25 mouse cellular contexts compared by ENCODE assay signal in the genomic region with DNA sequence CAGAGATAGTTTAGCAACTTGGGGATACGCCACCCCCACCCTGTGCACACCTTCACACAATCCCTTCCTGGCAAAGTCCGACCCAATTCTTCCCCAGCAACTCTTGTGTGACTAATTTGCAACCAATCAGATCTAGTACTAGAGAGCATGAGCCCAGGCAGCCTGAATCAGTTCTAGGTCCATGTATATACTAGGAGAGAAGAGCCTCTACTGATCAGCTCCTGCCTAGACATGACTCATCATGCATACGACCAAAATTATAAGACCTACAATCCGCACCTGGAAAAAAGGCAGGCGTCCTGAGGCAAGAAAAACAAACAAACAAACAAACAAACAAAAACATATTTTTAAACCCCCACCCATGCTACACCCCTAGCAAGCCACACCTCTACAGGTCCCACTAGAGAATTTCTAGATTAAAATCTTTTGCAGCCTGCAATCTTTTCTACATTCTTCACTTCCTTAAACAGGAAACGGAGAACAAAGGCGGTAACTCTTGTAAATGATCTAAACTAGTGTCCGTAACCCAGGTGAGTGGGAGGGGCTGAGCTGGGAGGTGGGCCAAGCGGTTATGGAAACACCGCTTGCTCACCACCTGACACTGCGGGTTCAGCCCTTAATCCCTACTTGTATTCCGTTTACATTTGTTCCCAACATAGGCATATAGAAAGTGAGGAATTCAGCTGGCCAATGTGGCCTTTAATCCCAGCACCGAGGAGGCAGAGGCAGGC. TPM values are rescaled to one million over a fixed set of nuclear protein-coding genes. Genes with fewer than 3 reads are reported as not detected.
DNase-seq lines count a peak whose midpoint lies in the region; ATAC-seq lines count a peak whose summit lies in the region.
"Had no signal": no experiment of that assay in that cellular context is flagged by ENCODE, and none has a peak within 500 bp of the region (broad histone marks: within the 10 kb centered on the region; RNA-seq: fewer than 3 reads in every experiment).

No protein-coding gene starts in this region.

- H3K36me3 ChIP-seq in embryonic facial prominence, embryonic 14.5 days (ENCODE audit: control insufficient read depth, insufficient read depth, low read length), result no peaks in the 10 kb centered on the region
- H3K36me3 ChIP-seq in embryonic facial prominence, embryonic 10.5 days (replicated peaks), result no peaks in the 10 kb centered on the region
- H3K36me3 ChIP-seq in forebrain, embryonic 14.5 days (ENCODE audit: control insufficient read depth, insufficient read depth, low read length), result no peaks in the 10 kb centered on the region
- H3K36me3 ChIP-seq: embryonic facial prominence, embryonic 12.5 days; G1E; heart, embryonic 15.5 days; limb, embryonic 15.5 days; midbrain, embryonic 12.5 days; stomach, embryonic 15.5 days had no signal

- H3K4me1 ChIP-seq in embryonic facial prominence, embryonic 14.5 days (ENCODE audit: control insufficient read depth, insufficient read depth, low read length), result no peaks in the 10 kb centered on the region
- no peaks in the 10 kb centered on the region for H3K4me1 ChIP-seq in embryonic facial prominence, embryonic 10.5 days
- H3K4me1 ChIP-seq in forebrain, embryonic 14.5 days (ENCODE audit: control insufficient read depth, insufficient read depth, low read length), result no peaks in the 10 kb centered on the region
- H3K4me1 ChIP-seq: embryonic facial prominence, embryonic 12.5 days; heart, embryonic 15.5 days; limb, embryonic 15.5 days; midbrain, embryonic 12.5 days; stomach, embryonic 15.5 days had no signal

- no peak for ATAC-seq in embryonic facial prominence, embryonic 14.5 days (ENCODE audit: low read depth)
- no peak for ATAC-seq in forebrain, embryonic 14.5 days
- ATAC-seq: hindbrain, postnatal 0 days had no signal

- peak; percentile 25 for DNase-seq in embryonic facial prominence, embryonic 14.5 days (ENCODE audit: low spot score)
- DNase-seq in embryonic facial prominence, embryonic 10.5 days (ENCODE audit: low spot score), result no peak
- DNase-seq in thymus, postnatal 0 days (ENCODE audit: low spot score), result peak; percentile 24
- no peak for DNase-seq in thymus, postnatal 10 days (ENCODE audit: low spot score in 2 of 2)
- DNase-seq in induced T-regulatory cell, adult 2 months (ENCODE audit: low read depth), result peak; percentile 76
- no peak for DNase-seq in gastrocnemius, postnatal 14 days
- no peak for DNase-seq in forebrain, embryonic 14.5 days (ENCODE audit: low spot score)
- DNase-seq in neural tube, embryonic 10.5 days (ENCODE audit: extremely low spot score, low spot score), result no peak
- DNase-seq: cerebellum, adult 18-20 months; gastrocnemius, postnatal 10 days; heart, adult 2 months; kidney, adult 9 months; layer of hippocampus, postnatal 36 days; retina, postnatal 1 day had no signal

- H3K4me2 ChIP-seq in embryonic facial prominence, embryonic 14.5 days (ENCODE audit: low read depth, low read length), result no peak overlapping the region
- no peak overlapping the region for H3K4me2 ChIP-seq in forebrain, embryonic 14.5 days (ENCODE audit: low read length)
- H3K4me2 ChIP-seq: embryonic facial prominence, embryonic 12.5 days; heart, embryonic 15.5 days; limb, embryonic 15.5 days; midbrain, embryonic 12.5 days; stomach, embryonic 15.5 days had no signal

- H3K27ac ChIP-seq in embryonic facial prominence, embryonic 14.5 days (replicated peaks; ENCODE audit: low read depth, low read length), result no peak overlapping the region
- H3K27ac ChIP-seq in embryonic facial prominence, embryonic 10.5 days (replicated peaks), result no peak overlapping the region
- no peak overlapping the region for H3K27ac ChIP-seq in forebrain, embryonic 14.5 days (ENCODE audit: low read depth, low read length)
- H3K27ac ChIP-seq: embryonic facial prominence, embryonic 12.5 days; heart, adult 2 months; heart, embryonic 15.5 days; hindbrain, postnatal 0 days; limb, embryonic 15.5 days; midbrain, embryonic 12.5 days; stomach, embryonic 15.5 days had no signal

- no peaks in the 10 kb centered on the region for H3K27me3 ChIP-seq in embryonic facial prominence, embryonic 14.5 days (replicated peaks; ENCODE audit: control insufficient read depth, insufficient read depth, low read length)
- no peaks in the 10 kb centered on the region for H3K27me3 ChIP-seq in embryonic facial prominence, embryonic 10.5 days (replicated peaks; ENCODE audit: low read depth, poor library complexity, severe bottlenecking)
- H3K27me3 ChIP-seq in forebrain, embryonic 14.5 days (replicated peaks; ENCODE audit: control insufficient read depth, insufficient read depth, low read length), result no peaks in the 10 kb centered on the region
- H3K27me3 ChIP-seq: embryonic facial prominence, embryonic 12.5 days; heart, embryonic 15.5 days; limb, embryonic 15.5 days; midbrain, embryonic 12.5 days; stomach, embryonic 15.5 days had no signal

- H3K9ac ChIP-seq in embryonic facial prominence, embryonic 14.5 days (ENCODE audit: low read depth, low read length), result no peak overlapping the region
- H3K9ac ChIP-seq in forebrain, embryonic 14.5 days (ENCODE audit: low read length), result no peak overlapping the region
- H3K9ac ChIP-seq: embryonic facial prominence, embryonic 12.5 days; heart, embryonic 15.5 days; limb, embryonic 15.5 days; midbrain, embryonic 12.5 days; stomach, embryonic 15.5 days had no signal

- intact Hi-C loops in gastrocnemius, postnatal 14 days (cut with DNase I; ENCODE audit: low total_unique reads), result no loop called here

- 81% methylated on average over 13 of the region's 13 CpGs for WGBS in embryonic facial prominence, embryonic 14.5 days
- WGBS in embryonic facial prominence, embryonic 10.5 days, result 86% methylated on average over 13 of the region's 13 CpGs
- 90% methylated on average over 13 of the region's 13 CpGs for WGBS in forebrain, embryonic 14.5 days

- H3K9me3 ChIP-seq in embryonic facial prominence, embryonic 14.5 days (ENCODE audit: control insufficient read depth, low read length), result no peaks in the 10 kb centered on the region
- no peaks in the 10 kb centered on the region for H3K9me3 ChIP-seq in embryonic facial prominence, embryonic 10.5 days
- H3K9me3 ChIP-seq in forebrain, embryonic 14.5 days (replicated peaks; ENCODE audit: control insufficient read depth, low read length), result no peaks in the 10 kb centered on the region
- H3K9me3 ChIP-seq: embryonic facial prominence, embryonic 12.5 days; G1E; heart, embryonic 15.5 days; limb, embryonic 15.5 days; midbrain, embryonic 12.5 days; stomach, embryonic 15.5 days had no signal

- no peak overlapping the region for H3K4me3 ChIP-seq in embryonic facial prominence, embryonic 14.5 days (ENCODE audit: low read depth, low read length)
- H3K4me3 ChIP-seq in embryonic facial prominence, embryonic 10.5 days, result no peak overlapping the region
- H3K4me3 ChIP-seq in forebrain, embryonic 14.5 days (ENCODE audit: low read depth, low read length), result no peak overlapping the region
- H3K4me3 ChIP-seq: embryonic facial prominence, embryonic 12.5 days; heart, adult 2 months; heart, embryonic 15.5 days; limb, embryonic 15.5 days; midbrain, embryonic 12.5 days; stomach, embryonic 15.5 days had no signal

RNA-seq across cellular contexts. Expression of a gene that starts 15.7 kb away (rescaled TPM):
- 6.9 and 7.1 TPM in 2 replicates for polyA plus RNA-seq in embryonic facial prominence, embryonic 14.5 days (2014; fragmentation: Nextera tagmentation; extraction: Ambion mirVana)
- polyA plus RNA-seq in embryonic facial prominence, embryonic 10.5 days (2016; fragmentation: Nextera tagmentation; extraction: Ambion mirVana), result 7.8 TPM in 2 replicates
- polyA plus RNA-seq in thymus, postnatal 0 days (2015; fragmentation: Nextera tagmentation; extraction: Ambion mirVana), result 15.7 and 16.3 TPM in 2 replicates
- total RNA-seq in gastrocnemius, postnatal 14 days (2021), result 1 to 10 TPM in 1 of 2 experiments, under 1 TPM in 1; 0.82 to 1.4 TPM
- 4.3 and 5.9 TPM in 2 replicates for polyA plus RNA-seq in forebrain, embryonic 14.5 days (2014; fragmentation: Nextera tagmentation; extraction: Ambion mirVana)
- total RNA-seq: G1E; hematopoietic stem cell, adult 5-6 weeks had no signal
- polyA plus RNA-seq: G1E had no signal

RNA-seq across cellular contexts. Expression of a gene that starts 39.6 kb away (rescaled TPM):
- 27.8 and 29.0 TPM in 2 replicates for polyA plus RNA-seq in embryonic facial prominence, embryonic 14.5 days (2014; fragmentation: Nextera tagmentation; extraction: Ambion mirVana)
- polyA plus RNA-seq in embryonic facial prominence, embryonic 10.5 days (2016; fragmentation: Nextera tagmentation; extraction: Ambion mirVana), result 11.9 and 14.3 TPM in 2 replicates
- polyA plus RNA-seq in thymus, postnatal 0 days (2015; fragmentation: Nextera tagmentation; extraction: Ambion mirVana), result 3.8 and 6.3 TPM in 2 replicates
- 1 to 10 TPM; 5.6 to 7.3 TPM for total RNA-seq in gastrocnemius, postnatal 14 days (2021)
- polyA plus RNA-seq in forebrain, embryonic 14.5 days (2014; fragmentation: Nextera tagmentation; extraction: Ambion mirVana), result 3.0 and 3.4 TPM in 2 replicates
- polyA plus RNA-seq: G1E had no signal

RNA-seq across cellular contexts. Expression of a gene that starts 45.8 kb away (rescaled TPM):
- 0.10 and 0.40 TPM in 2 replicates for polyA plus RNA-seq in embryonic facial prominence, embryonic 14.5 days (2014; fragmentation: Nextera tagmentation; extraction: Ambion mirVana)
- polyA plus RNA-seq in embryonic facial prominence, embryonic 10.5 days (2016; fragmentation: Nextera tagmentation; extraction: Ambion mirVana), result not detected in 2 replicates
- polyA plus RNA-seq in thymus, postnatal 0 days (2015; fragmentation: Nextera tagmentation; extraction: Ambion mirVana), result 0.06 and 0.07 TPM in 2 replicates
- not detected for total RNA-seq in gastrocnemius, postnatal 14 days (2021)
- not detected in 2 replicates for polyA plus RNA-seq in forebrain, embryonic 14.5 days (2014; fragmentation: Nextera tagmentation; extraction: Ambion mirVana)
- total RNA-seq: adrenal gland, postnatal 14 days; gastrocnemius, postnatal 10 days; heart, adult 2 months; hematopoietic stem cell, adult 5-6 weeks had no signal
- polyA plus RNA-seq: G1E; heart, embryonic 15.5 days; large intestine, adult 2 months; liver, embryonic 16.5 days; midbrain, embryonic 12.5 days had no signal

Comparison
In these comparisons a context has a peak if more than half of its experiments do, and no peak if none do; other contexts are left out.
1. DNase-seq: peak in embryonic facial prominence, embryonic 14.5 days (single experiment), thymus, postnatal 0 days (single experiment) and induced T-regulatory cell, adult 2 months (single experiment); none in embryonic facial prominence, embryonic 10.5 days (single experiment), thymus, postnatal 10 days (0 of 2), gastrocnemius, postnatal 14 days (single experiment), forebrain, embryonic 14.5 days (single experiment) and neural tube, embryonic 10.5 days (single experiment).